Mouse (Mus musculus) spleen, postnatal 10 days (tissue): Measurements from ENCODE around the gene Chkb.

ENCODE experiments used
- DNase-seq, 2 experiments: peaks; one replicate each; pipeline ENCODE4 v3.0.0; 2021 to 2022; ENCODE audit warnings: low spot score in 2 of 2

The Chkb gene

DNA sequence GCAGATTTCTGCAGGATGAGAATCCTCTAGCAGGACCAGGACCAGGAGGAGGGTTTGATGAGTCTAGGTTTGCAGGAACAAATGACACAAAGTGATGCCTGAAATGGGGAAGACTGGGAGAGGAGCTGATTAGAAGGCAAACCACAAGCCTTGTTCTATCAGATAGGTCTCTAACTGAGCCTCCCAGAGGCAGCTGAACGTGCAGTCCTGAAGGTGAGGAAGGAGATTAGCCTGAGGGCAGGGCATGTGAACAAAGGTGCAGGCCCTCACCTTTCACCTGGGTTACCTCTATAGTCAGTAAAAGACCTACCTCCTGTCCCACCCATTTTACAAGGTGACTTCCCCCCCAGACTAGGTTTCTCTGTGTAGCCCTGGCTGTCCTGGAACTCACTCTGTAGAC, 30.0 kb downstream of the Chkb start:
- DNase-seq, result no peak

DNA sequence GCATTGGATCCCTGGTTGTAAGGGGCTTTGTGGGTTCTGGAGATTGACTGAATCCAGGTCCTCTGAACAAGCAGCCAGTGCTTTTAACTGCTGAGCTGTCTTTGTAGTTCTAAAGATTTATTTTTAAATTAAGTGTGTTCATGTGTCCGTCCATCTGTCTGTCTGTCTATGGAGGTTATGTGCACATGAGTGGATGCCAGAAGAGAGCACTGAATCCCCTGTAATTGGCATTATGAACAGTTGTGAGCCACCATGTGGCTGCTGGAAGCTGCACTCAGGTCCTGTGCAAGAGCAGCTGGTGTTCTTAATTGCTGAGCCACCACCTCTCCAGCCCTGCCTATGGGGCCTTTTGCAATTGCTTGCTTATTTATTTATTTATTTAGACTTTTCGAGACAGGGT, 31.6 kb downstream of the Chkb start:
- DNase-seq, result no peak

GRCm38 (mm10) chr15:89396883-89397282, 32.8 kb downstream of the Chkb start:
- no peak for DNase-seq

GRCm38 (mm10) chr15:89390081-89390480, 39.6 kb downstream of the Chkb start:
- no peak for DNase-seq

- DNase-seq, result no peak
These were observed 42.6 kb downstream of the Chkb start for GRCm38 (mm10) chr15:89387127-89387526.

DNA sequence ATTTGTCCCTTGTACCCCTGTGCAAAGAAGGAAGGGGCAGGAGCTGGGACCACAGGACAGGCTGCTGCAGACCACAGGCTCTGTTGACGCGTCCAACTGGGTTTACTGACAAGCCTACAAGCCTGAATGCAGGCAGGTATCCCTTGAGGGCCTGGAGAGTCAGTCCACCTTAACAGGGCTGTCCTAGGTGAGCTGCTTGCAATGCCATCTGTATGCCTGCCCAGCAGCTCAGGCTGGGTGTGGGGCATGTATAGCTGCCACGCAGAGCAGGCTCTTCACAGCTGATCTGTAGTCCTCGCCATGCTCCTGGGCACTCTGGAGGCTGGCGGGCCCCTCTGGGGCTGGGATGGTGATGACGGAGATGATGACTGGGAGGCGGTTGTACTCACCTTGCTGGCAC, 45.1 kb downstream of the Chkb start, which contains the start of gene Klhdc7b:
Gene Klhdc7b, plus strand, starts transcription at position 301 of the 400 bp plus-strand sequence.
- DNase-seq, result no peak

- DNase-seq, result peak; percentile 43 to 72
These were observed 50.3 kb downstream of the Chkb start for GRCm38 (mm10) chr15:89379429-89379828.

DNA sequence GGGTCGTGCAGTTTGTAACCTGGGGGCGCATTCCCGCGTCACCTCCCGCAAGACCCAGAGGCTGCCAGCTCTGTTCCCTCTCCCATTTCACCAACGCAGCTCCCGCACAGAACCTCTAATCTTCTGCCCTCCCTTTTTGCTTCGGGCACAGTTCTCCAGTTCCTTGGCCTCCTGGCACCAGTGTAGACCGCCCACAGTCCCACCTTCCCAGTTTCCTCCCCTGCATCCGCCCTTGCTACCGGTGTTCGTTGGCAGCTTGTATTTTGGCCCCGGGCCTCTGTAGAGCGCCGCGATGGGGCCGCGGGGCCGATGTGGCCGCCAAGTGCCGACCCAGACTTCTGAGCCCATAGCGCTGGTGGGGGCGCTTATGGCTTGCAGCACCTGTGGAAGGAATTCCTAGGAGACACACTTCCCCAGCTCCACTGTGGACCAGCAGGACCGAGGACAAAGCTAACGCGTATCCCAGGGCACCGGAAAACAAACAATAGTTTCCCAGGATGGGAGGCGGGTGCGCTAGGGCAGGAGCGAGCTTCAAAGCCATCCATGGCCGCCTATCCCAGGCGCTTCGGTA, 50.8 kb downstream of the Chkb start, which contains the start of gene Odf3b:
Gene Odf3b, minus strand, starts transcription at position 452 of the 571 bp plus-strand sequence.
- no peak for DNase-seq

DNA sequence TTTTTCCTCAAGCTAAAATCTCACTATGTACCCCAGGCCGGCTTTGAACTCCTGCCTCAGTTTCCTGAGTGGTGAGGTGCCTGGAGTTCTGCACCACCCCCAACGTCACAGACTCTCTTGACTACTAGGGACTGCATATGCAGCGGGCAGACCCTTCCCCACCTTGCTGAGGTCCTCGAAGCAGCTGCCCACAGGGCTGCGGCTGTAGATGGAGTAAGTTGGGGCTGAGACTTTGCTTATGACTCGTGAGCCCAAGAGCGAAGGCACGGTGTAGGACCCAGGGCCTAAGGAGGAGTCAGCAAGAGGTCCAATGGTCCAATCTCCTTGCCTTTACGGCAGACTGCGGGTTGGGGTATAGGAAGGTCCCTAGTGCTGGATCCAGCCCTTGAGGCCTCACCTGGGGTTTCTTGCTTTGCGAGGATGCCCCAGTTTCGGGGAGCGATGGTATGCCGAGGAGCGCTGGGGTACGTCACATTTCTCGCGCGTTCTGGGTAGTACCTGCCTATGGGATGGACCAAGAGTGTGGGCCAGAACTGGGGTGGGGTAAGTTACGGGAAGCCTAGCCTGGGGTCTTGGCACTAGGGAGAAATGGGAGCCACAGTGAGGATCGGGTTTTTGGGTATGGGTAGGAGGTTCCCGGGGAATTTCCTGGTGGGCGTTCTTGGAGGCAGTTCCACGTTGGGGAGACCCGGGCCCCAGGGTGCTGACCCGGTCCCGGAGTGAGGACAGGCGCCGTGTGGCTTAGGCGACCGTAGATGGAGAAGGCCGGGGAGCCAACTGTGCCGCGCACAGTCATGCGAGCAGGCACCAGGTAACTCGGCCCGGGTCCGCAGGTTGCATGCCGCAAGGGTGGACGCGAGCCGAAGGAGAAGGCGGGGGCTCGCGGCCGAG, 51.5 kb downstream of the Chkb start:
- no peak for DNase-seq

- DNase-seq, result no peak
These were observed 52.3 kb downstream of the Chkb start for GRCm38 (mm10) chr15:89377362-89377761.

DNA sequence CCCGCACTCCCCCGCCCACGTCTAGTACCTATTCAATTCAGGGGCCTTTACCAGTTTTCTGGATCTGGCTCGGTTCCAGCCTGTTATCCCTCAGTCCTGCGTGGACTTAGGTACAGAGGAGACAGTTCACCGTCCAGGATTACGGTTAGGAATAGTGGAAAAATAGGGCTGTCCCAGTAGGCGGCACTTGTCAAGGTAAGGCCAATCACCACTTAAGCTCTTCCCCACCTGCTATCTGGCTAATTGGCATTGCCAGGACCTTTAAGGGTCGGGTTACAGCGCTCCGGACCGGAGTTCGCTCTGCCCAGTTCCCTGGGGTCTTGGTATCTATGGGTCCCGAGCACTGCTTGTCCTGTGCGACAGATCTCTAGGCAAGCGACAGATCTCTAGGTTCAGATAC, 52.8 kb downstream of the Chkb start, which contains the start of gene Tymp:
Gene Tymp, minus strand, starts transcription at position 83 of the 400 bp plus-strand sequence.
- DNase-seq, result no peak
